Mouse (Mus musculus): ENCODE measurements around the gene Kank3. TPM values are rescaled to one million over a fixed set of nuclear protein-coding genes. Genes with fewer than 3 reads are reported as not detected.
"Not testable (repeated sequence)": the region's sequence is repeated elsewhere in the genome, so short reads cannot be mapped to it uniquely, and the experiment has no call there.

Gene Kank3
- polyA plus RNA-seq, 1 experiment, result 5.6 TPM

DNA sequence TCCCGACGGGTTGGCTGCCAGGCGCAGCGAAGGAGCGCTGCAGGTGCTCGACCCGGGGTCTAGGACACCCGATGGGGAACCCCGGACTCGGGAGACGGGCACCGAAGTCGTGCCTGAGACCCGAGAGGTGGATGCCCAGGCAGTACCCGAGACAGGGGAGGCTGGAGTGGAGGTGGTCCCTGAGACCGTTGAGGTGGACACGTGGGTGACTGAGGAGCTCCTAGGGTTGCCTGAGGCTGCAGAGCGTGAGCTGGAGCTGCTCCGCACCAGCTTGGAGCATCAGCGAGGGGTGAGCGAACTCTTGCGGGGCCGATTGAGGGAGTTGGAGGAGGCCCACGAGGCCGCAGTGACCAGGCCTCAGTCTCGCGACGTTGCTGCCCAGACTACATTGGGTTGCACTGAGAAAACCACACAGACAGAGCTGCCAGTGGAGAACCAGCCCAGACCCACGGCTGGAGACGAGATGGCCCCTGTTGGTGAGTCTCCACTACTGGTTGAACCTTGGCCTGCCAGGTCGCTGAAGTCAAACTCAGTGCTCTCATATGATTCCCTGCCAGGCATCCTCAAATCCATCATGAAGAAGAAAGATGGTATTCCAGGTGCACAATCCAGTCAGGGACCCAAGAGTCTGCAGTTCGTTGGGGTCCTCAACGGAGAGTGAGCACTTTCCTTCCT, 7.8 kb downstream of the Kank3 start:
- peaks cover under 1% of the 10 kb centered on the region; the same call in 1 of the 2 replicates for H3K4me1 ChIP-seq (ENCODE audit: control insufficient read depth, insufficient read depth, low read length)
- H3K4me3 ChIP-seq (ENCODE audit: insufficient read depth, low read length), result no peak overlapping the region
- H3K27ac ChIP-seq (ENCODE audit: insufficient read depth, low read length), result peak overlapping the region; percentile 48
- TF ChIP-seq CTCF (IDR thresholded peaks at IDR 0.05; ENCODE audit: borderline replicate concordance, insufficient read depth, low read length) (no peak), POLR2A (IDR thresholded peaks at IDR 0.05; ENCODE audit: low read depth, low read length) (peak; percentile 16; the same call in 1 of the 2 replicates)

DNA sequence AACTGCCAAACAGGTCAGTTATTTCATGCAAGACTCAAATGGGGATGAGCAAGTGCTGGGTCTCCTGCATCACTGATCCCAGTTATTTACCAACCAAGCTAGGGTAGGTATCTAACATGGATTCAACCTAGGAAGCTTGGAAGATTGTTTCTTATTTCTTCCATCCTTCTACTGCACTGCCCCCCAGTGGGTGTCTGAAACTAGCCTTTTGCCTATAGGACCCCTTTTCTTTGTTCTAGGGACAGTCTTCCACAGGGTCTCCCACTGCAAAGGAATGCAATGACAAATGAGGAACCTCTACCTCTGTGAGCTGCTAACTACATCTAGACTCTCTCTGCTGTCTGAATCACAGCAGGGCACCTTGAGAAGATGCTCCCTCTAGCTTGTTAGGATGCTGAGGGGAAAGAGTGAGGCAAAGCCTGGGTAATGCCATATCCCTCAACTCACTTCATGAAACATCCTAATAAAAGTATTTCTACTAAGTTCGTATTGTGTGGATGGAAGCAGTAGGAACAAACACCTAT, 12.2 kb downstream of the Kank3 start:
- TF ChIP-seq CTCF (IDR thresholded peaks at IDR 0.05; ENCODE audit: borderline replicate concordance, insufficient read depth, low read length) (no peak), POLR2A (IDR thresholded peaks at IDR 0.05; ENCODE audit: low read depth, low read length) (no peak)
- Histone ChIP-seq H3K27ac (ENCODE audit: insufficient read depth, low read length) (no peak overlapping the region), H3K4me3 (ENCODE audit: insufficient read depth, low read length) (peak overlapping the region; percentile 95), H3K4me1 (ENCODE audit: control insufficient read depth, insufficient read depth, low read length) (no peaks in the 10 kb centered on the region; the same call in 1 of the 2 replicates)

DNA sequence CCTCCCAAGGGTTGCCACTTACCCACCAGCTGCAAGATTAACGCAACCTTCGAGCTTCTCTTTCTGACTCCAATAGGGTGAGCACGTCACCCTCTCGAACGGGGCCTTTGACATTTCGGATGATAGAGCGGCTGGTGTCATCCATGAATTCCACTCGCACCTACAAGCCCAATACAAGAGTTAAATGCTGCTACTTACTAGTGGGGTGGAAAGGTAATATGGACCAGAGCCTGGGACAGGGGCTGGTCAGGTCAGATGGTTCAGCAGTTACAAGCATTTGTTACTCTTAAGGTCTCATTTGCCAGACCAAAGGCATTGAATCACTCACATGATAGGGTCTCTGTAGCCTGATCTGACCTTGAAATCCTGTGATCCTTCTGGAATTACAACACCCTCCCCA, 12.9 kb downstream of the Kank3 start:
- H3K4me1 ChIP-seq (ENCODE audit: control insufficient read depth, insufficient read depth, low read length); H3K27ac ChIP-seq (ENCODE audit: insufficient read depth, low read length): not testable (repeated sequence)
- peak overlapping the region; percentile 95 for H3K4me3 ChIP-seq (ENCODE audit: insufficient read depth, low read length)

DNA sequence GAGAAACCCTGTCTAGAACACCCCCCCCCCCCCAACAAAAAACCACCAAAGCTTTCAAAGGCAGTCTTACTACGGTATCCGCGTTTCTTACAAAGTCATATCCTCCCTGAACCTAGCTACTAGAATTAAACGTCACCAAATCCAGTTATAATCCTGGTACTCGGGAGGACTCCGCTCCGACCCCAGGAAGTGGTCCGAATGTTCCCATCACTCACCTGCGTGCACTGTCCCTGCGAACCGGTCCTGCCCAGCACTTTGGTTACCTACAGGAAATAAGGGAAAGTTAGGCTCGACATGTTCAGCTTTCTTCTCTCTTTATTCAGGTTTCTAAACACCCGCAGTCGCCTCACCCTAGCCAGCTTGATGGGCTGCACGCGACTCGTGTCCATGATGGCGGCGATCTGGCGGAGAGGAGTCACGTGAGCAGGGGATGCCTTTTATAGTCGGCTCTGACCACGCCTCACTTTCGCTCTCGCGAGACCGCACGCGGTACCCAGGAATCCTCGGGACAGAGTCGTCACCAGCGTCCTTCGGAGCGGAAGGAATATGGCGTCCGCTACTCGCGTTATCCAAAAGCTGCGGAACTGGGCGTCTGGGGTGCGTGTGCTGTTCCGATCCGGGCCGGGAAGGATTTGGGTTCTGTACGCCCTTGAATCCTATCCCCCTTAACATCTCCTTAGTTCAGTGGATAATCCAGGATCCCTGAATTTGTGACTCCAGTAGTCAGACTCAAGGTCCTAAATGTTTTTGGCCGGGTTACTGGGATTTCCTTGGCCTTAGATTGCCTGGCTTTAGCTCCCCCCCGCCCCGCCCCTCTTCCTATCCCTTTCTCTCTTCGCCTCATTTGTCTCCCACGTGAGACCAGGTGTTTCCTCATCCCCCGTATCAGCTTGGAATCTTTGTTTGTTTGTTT, 14.0 kb downstream of the Kank3 start, which contains the start of the genes Rps28 and Ndufa7:
Gene Rps28, minus strand, starts transcription at position 479 of the 913 bp plus-strand sequence.
Gene Ndufa7, plus strand, starts transcription at position 489 of the 913 bp plus-strand sequence.
- TF ChIP-seq CTCF (IDR thresholded peaks at IDR 0.05; ENCODE audit: borderline replicate concordance, insufficient read depth, low read length), result no peak
- peak; percentile 97 for TF ChIP-seq POLR2A (IDR thresholded peaks at IDR 0.05; ENCODE audit: low read depth, low read length)
- H3K4me3 ChIP-seq (ENCODE audit: insufficient read depth, low read length), result peak within 1 kb of the TSS; percentile 95
- H3K27ac ChIP-seq (ENCODE audit: insufficient read depth, low read length), result peak within 1 kb of the TSS; percentile 66
- H3K4me1 ChIP-seq (ENCODE audit: control insufficient read depth, insufficient read depth, low read length), result no peaks in the 10 kb centered on the region; the same call in none of the 2 replicates

DNA sequence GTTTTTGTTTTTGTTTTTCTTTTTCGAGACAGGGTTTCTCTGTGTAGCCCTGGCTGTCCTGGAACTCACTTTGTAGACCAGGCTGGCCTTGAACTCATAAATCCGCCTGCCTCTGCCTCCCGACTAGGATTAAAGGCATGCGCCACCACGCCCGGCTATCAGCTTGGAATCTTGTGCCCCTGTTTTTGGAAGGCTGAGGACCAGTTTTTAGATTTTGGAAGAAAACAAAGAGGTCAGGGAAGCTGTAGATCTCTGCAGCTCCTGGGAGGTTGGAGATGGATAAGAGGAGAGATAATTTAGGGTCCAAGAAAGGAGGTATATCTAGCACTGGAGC, 14.6 kb downstream of the Kank3 start:
- H3K4me1 ChIP-seq (ENCODE audit: control insufficient read depth, insufficient read depth, low read length), result not testable (repeated sequence)
- Histone ChIP-seq H3K4me3 (ENCODE audit: insufficient read depth, low read length) (peak overlapping the region; percentile 95), H3K27ac (ENCODE audit: insufficient read depth, low read length) (peak overlapping the region; percentile 66)

DNA sequence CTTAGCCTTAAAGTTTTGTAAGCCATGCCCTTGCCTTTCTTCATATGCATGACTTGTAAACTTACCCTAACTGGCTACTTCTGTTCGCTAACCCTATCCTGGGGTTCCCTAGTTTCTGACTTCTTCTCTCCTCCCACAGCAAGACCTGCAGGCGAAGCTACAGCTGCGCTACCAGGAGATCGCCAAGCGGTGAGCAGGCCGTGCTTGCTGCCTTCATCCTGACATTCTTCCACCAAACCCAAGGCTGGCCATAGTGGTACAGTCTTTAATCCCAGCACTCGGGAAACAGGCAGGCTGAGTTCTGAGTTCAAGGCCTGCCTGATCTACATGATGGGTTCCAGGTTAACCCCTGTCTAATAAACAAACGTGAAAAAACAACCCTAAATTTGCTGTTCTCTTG, 15.1 kb downstream of the Kank3 start:
- Histone ChIP-seq H3K4me3 (ENCODE audit: insufficient read depth, low read length) (peak overlapping the region; percentile 95), H3K27ac (ENCODE audit: insufficient read depth, low read length) (no peak overlapping the region), H3K4me1 (ENCODE audit: control insufficient read depth, insufficient read depth, low read length) (no peaks in the 10 kb centered on the region; the same call in none of the 2 replicates)
- TF ChIP-seq CTCF (IDR thresholded peaks at IDR 0.05; ENCODE audit: borderline replicate concordance, insufficient read depth, low read length), result no peak
- TF ChIP-seq POLR2A (IDR thresholded peaks at IDR 0.05; ENCODE audit: low read depth, low read length), result no peak

DNA sequence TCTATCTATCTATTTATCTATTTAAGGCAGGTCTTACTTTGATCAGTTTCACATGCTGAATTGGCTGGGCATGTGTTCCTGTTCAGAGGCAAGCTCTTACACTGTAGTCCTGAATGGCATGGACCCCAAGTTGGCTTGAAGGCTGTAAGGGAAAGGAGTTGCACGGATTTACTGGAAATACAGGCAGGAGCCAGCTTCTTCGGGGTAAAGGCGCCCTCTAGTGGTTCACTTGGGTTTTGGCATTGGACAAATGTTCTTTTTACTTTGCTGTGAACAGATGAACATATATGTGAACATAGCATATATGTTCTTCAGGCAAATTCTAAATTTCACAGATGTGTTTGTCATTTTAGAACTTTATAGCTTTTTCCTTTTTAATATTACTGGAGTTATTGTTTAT, 16.5 kb downstream of the Kank3 start:
- Histone ChIP-seq H3K4me1 (ENCODE audit: control insufficient read depth, insufficient read depth, low read length) (no peaks in the 10 kb centered on the region; the same call in none of the 2 replicates), H3K27ac (ENCODE audit: insufficient read depth, low read length) (no peak overlapping the region), H3K4me3 (ENCODE audit: insufficient read depth, low read length) (no peak overlapping the region)
- TF ChIP-seq CTCF (IDR thresholded peaks at IDR 0.05; ENCODE audit: borderline replicate concordance, insufficient read depth, low read length) (0 out of 2 replicates have a peak, but pooled peaks have one; percentile 41), POLR2A (IDR thresholded peaks at IDR 0.05; ENCODE audit: low read depth, low read length) (no peak)

DNA sequence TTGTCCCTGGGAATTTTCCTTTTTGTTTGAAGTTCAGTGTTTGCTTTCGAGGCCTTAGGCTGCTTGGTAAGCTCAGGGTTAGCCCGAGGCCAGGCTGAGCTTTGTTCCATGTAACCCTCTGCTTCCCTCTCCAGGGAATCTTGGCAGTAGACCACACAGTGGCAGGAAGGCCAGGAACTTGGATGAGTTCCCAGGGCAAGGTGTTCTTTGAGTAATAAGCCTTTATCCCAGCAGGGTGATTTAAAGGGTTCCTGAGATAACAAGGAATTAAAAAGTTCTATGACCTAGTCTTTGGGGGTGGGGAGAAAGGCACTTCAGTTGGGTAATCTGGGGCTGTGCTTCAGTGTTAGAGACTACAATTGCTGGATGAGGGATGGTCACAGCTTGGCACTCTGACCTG, 18.6 kb downstream of the Kank3 start:
- Histone ChIP-seq H3K4me3 (ENCODE audit: insufficient read depth, low read length) (no peak overlapping the region), H3K27ac (ENCODE audit: insufficient read depth, low read length) (no peak overlapping the region), H3K4me1 (ENCODE audit: control insufficient read depth, insufficient read depth, low read length) (no peaks in the 10 kb centered on the region; the same call in 1 of the 2 replicates)
- no peak for TF ChIP-seq CTCF (IDR thresholded peaks at IDR 0.05; ENCODE audit: borderline replicate concordance, insufficient read depth, low read length)
- no peak for TF ChIP-seq POLR2A (IDR thresholded peaks at IDR 0.05; ENCODE audit: low read depth, low read length)

DNA sequence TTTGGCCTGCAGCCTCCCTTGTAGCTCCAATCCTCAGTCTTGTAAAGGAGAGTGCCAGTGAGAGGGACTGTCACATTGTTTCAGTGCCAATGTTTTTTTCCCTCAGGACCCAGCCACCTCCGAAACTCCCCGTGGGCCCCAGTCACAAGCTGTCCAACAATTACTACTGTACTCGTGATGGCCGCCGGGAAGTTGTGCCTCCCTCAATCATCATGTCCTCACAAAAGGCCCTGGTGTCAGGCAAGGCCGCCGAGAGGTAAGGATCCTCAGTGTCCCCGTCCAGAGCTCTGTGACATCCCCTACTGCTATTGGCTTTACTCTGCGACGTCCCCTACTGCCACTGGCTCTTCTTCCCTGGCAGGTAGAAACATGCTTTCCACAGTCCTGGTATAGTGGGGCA, 19.2 kb downstream of the Kank3 start:
- Histone ChIP-seq H3K27ac (ENCODE audit: insufficient read depth, low read length) (no peak overlapping the region), H3K4me1 (ENCODE audit: control insufficient read depth, insufficient read depth, low read length) (no peaks in the 10 kb centered on the region; the same call in 1 of the 2 replicates), H3K4me3 (ENCODE audit: insufficient read depth, low read length) (no peak overlapping the region)
- TF ChIP-seq POLR2A (IDR thresholded peaks at IDR 0.05; ENCODE audit: low read depth, low read length), result no peak
- TF ChIP-seq CTCF (IDR thresholded peaks at IDR 0.05; ENCODE audit: borderline replicate concordance, insufficient read depth, low read length), result no peak

Measured in embryonic fibroblast, embryonic 13.5 days (primary cell).